Mouse (Mus musculus): ENCODE results near the gene Uqcrfs1.

Gene Uqcrfs1

DNA sequence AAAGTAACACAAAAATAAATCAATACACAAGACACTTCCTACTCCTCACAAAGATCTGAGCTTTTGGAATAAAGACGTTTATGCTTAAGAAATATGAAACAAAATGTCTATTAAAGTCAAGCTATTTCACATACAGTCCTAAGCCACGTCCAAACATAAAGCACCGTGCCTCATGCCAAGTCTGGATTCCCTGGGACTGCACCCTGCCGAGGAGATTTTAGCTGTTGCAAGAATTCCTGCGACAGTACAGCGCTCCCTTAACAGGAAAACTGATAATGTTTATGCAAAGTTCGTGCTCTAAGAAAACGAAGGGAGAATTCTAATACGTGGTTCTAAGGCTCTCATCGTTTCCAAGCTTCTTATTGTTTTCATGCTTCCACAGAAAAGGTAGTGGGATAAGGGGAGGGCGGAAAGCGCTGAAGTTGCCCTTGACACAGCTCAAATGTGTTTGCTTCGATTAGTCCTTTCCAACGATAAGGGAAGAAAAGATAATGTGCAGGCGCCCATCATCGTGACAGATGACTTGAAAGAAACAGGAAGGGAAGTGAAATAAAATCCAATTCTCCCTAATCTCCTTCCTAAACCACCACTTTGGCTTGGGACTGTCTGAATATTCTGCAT lies 23.8 kb downstream of the Uqcrfs1 start:
- in situ Hi-C loops (cut with MboI; ENCODE audit: unreplicated experiment in 2 of 2): loop anchor here (10.0 kb wide), 2 partner anchors 237 to 247 kb away; no protein-coding TSS in a partner anchor

DNA sequence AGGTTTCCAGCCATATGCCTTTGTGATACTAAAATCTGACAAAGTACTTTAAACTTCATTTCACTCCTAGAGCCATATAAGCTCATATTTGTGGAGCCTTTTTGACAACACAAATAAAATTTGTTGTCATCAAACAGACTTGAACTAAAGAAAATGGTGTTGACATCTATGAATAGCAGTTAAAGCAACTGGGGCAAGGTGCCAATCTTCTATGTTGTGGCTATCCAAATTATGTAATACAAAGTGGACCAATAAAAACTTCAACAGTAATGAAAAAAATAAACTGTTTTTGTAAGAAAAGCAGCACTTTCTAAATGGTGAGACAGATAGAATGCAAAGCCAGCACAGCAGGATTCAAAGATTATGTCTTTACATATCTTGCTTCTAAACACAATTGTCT lies 27.0 kb downstream of the Uqcrfs1 start:
- in situ Hi-C loops (cut with MboI; ENCODE audit: unreplicated experiment in 2 of 2): no loop called here

DNA sequence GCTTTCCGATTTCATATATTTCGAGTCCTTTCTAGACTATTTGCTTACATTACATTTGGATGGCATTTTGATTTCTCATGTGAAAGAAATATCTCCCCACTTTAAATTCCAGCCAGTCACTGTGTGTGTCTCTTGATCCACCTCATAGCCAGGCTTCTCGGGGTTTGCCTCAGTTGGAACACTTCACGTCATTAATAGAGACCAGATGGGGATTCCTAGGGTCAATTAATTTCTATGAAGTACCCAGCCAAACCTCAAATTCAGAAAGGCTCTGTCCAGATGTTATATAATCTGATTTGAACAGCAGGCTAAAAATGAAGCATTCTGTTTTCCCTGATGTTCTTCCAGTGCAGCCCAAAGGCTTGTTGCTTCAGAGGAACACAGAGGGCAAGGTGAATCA lies 37.5 kb downstream of the Uqcrfs1 start:
- in situ Hi-C loops (cut with MboI; ENCODE audit: unreplicated experiment in 2 of 2): no loop called here

DNA sequence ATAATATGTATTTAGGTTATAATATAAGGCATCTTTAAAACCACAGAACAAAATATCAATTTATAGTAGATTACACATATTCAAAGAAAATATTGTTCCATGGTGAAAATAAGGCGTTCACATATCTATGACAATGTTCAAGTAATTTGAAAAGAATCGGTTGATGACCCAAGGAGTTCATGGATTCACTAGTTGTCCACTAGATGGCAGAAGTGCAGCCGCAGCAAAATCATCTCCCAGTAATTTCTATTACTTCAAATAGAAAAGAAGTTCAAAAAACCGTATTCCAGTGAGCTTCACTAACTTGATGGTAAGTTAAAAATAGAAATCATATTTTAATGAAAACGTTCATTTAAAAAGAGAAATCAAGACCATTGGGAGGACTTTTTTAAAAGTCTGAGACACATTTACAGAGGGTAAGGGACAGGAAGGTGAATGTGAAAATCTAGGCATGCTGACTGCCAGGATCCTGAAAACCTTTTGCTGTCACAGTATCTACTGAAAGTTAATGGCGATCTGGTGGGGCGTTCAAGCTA lies 43.2 kb downstream of the Uqcrfs1 start:
- in situ Hi-C loops (cut with MboI; ENCODE audit: unreplicated experiment in 2 of 2): no loop called here
